Mouse (Mus musculus) heart, embryonic 12.5 days (tissue): ENCODE data around the gene Dhx34. TPM values are rescaled to one million over a fixed set of nuclear protein-coding genes. Genes with fewer than 3 reads are reported as not detected.

Experiments
- ATAC-seq: fragments of 200-750 bp; cut with Nextera tagmentation; 2 replicates; pipeline ENCODE4 v1.8.0; 2017; ENCODE audit warnings: moderate TSS enrichment, moderate library complexity; ENCODE audit not compliant: insufficient number of reproducible peaks, low FRiP score
- H3K27ac ChIP-seq: fragments of 300-500 bp; sonication (generic); 2 replicates; pipeline ENCODE4 v1.5.1; 2016; ENCODE audit warnings: mild to moderate bottlenecking, moderate library complexity; ENCODE audit not compliant: poor library complexity, severe bottlenecking
- H3K27me3 ChIP-seq: fragments of 300-500 bp; sonication (generic); replicated peaks from 2 replicates; pipeline ENCODE4 v1.6.1; 2016; ENCODE audit warnings: mild to moderate bottlenecking, moderate library complexity
- H3K36me3 ChIP-seq: fragments of 300-500 bp; sonication (generic); 2 replicates; pipeline ENCODE4 v1.6.1; 2016; ENCODE audit warnings: mild to moderate bottlenecking, moderate library complexity
- H3K4me1 ChIP-seq: fragments of 300-500 bp; sonication (generic); replicated peaks from 2 replicates; pipeline ENCODE4 v1.6.1; 2016; ENCODE audit warnings: mild to moderate bottlenecking
- H3K4me2 ChIP-seq: fragments of 300-500 bp; sonication (generic); 2 replicates; pipeline ENCODE4 v1.6.1; 2016; ENCODE audit warnings: mild to moderate bottlenecking, moderate library complexity
- H3K4me3 ChIP-seq: fragments of 300-500 bp; sonication (generic); 2 replicates; pipeline ENCODE4 v1.5.1; 2016; ENCODE audit warnings: mild to moderate bottlenecking
- H3K9ac ChIP-seq: fragments of 300-500 bp; sonication (generic); 2 replicates; pipeline ENCODE4 v1.6.1; 2016; ENCODE audit warnings: mild to moderate bottlenecking, moderate library complexity
- H3K9me3 ChIP-seq: fragments of 300-500 bp; sonication (generic); replicated peaks from 2 replicates; pipeline ENCODE4 v1.6.1; 2016; ENCODE audit warnings: mild to moderate bottlenecking, moderate library complexity
- WGBS: fragments of 180-500 bp; shearing (Covaris S2); methylation state at CpG from one replicate; pipeline ENCODE4 v1.1.7; 2016; 5-methylcytosine and 5-hydroxymethylcytosine counted together
- polyA plus RNA-seq: library from polyadenylated mRNA; unstranded; fragments of >200 nt; fragmentation: Nextera tagmentation; extraction: Ambion mirVana; gene quantifications from 2 replicates; pipeline ENCODE4 v1.2.1, GENCODE M21; 2016

The Dhx34 gene
- polyA plus RNA-seq, 1 experiment from 2014 or later, result 11.9 TPM

DNA sequence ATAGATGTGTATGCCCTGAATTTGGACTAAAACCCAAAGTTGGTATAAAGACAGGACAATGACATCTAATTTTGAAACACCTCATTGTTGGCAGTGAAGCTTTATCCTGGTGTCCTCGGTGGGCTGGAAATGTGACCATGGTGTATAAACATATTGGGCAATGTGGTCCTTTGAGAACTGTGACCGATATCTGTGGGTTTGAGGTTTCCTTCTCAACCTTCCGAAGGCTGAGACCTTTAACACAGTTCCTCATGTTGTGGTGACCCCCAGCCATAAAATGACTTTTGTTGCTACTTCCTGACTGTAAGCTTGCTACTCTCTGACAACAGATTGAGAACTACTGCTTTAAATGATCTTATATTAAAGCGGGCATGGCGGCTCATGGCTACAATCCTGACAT lies 28.9 kb upstream of the Dhx34 start:
- H3K4me2 ChIP-seq, result no peak overlapping the region
- WGBS, result 69% methylated on average over 5 of the region's 5 CpGs
- no peak for ATAC-seq

DNA sequence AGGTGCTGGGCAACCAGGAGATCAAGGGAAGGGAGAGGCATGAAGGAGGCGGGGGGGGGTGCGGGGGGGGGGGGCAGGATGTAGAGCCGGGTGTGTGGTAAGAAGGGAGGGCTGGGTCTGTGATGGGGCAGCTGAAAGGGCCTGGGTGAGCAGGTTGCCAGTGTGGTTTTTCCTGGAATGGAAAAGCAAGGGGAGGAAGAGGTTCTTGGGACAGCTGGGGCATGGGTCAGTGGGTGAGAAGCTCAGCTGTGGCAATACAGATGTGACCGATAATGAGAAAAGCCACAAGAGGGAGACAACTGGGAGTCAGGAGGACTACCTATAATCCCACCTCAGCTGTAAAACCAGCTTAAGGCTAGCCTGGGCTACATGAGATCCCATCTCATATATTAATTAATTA lies 24.1 kb upstream of the Dhx34 start:
- no peak for ATAC-seq
- H3K27me3 ChIP-seq, result no peaks in the 10 kb centered on the region
- WGBS, result 30% methylated on average over 2 of the region's 4 CpGs
- no peaks in the 10 kb centered on the region for H3K36me3 ChIP-seq
- H3K4me2 ChIP-seq, result no peak overlapping the region
- H3K4me3 ChIP-seq, result no peak overlapping the region
- no peaks in the 10 kb centered on the region for H3K9me3 ChIP-seq
- H3K9ac ChIP-seq, result no peak overlapping the region
- H3K4me1 ChIP-seq, result no peaks in the 10 kb centered on the region
- no peak overlapping the region for H3K27ac ChIP-seq

More for the DNA sequence above, 28.9 kb upstream of the Dhx34 start:
- Histone ChIP-seq H3K36me3 (no peaks in the 10 kb centered on the region), H3K4me3 (no peak overlapping the region), H3K27me3 (no peaks in the 10 kb centered on the region), H3K27ac (no peak overlapping the region), H3K4me1 (no peaks in the 10 kb centered on the region), H3K9ac (no peak overlapping the region), H3K9me3 (no peaks in the 10 kb centered on the region)

- H3K4me1 ChIP-seq, result peaks cover 6% of the 10 kb centered on the region; the same call in 1 of the 2 replicates
- H3K4me2 ChIP-seq, result no peak within 1 kb of the TSS
- no peak within 1 kb of the TSS for H3K4me3 ChIP-seq
- H3K36me3 ChIP-seq, result no peaks in the 10 kb centered on the region
- ATAC-seq, result no peak
- no peak within 1 kb of the TSS for H3K27ac ChIP-seq
- WGBS, result 63% methylated on average over 5 of the region's 5 CpGs
- H3K9me3 ChIP-seq, result no peaks in the 10 kb centered on the region
- no peaks in the 10 kb centered on the region for H3K27me3 ChIP-seq
- no peak within 1 kb of the TSS for H3K9ac ChIP-seq
Measured at GRCm38 (mm10) chr7:16244067-16244466, 22.2 kb upstream of the Dhx34 start, which contains the start of gene C5ar2. C5ar2 (minus strand) TSS chr7:16244154.

GRCm38 (mm10) chr7:16242198-16242597 lies 20.4 kb upstream of the Dhx34 start:
- no peak for ATAC-seq
- H3K4me2 ChIP-seq, result no peak overlapping the region
- H3K36me3 ChIP-seq, result no peaks in the 10 kb centered on the region
- no peaks in the 10 kb centered on the region for H3K27me3 ChIP-seq
- H3K9me3 ChIP-seq, result no peaks in the 10 kb centered on the region
- H3K27ac ChIP-seq, result no peak overlapping the region
- WGBS, result 71% methylated on average over 6 of the region's 6 CpGs
- no peak overlapping the region for H3K9ac ChIP-seq
- peaks cover 6% of the 10 kb centered on the region; the same call in 1 of the 2 replicates for H3K4me1 ChIP-seq
- no peak overlapping the region for H3K4me3 ChIP-seq

DNA sequence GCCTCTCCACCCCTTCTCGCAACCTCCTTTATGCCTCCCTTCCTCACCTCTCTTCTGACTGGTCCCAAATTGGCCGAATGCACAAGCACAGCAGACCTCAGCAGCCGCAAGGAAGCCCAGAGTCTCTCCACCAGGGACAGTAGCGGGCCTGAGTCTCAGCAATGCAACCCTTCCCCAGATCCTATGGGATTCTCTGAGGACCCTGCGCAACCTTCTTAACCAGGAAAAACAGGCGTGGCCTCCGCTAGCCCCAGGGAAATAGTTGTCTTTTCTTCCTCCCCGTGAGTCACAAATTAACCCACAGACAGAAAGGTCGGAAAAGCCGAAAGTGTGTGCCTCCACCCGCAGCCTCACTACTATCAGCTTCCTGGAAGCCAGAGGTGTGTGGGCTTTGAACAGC lies 19.9 kb upstream of the Dhx34 start:
- Histone ChIP-seq H3K27me3 (no peaks in the 10 kb centered on the region), H3K4me1 (peaks cover 6% of the 10 kb centered on the region; the same call in 1 of the 2 replicates), H3K27ac (no peak overlapping the region), H3K9ac (no peak overlapping the region), H3K4me3 (no peak overlapping the region), H3K36me3 (no peaks in the 10 kb centered on the region), H3K9me3 (no peaks in the 10 kb centered on the region), H3K4me2 (no peak overlapping the region)
- 43% methylated on average over 11 of the region's 11 CpGs for WGBS
- no peak for ATAC-seq

DNA sequence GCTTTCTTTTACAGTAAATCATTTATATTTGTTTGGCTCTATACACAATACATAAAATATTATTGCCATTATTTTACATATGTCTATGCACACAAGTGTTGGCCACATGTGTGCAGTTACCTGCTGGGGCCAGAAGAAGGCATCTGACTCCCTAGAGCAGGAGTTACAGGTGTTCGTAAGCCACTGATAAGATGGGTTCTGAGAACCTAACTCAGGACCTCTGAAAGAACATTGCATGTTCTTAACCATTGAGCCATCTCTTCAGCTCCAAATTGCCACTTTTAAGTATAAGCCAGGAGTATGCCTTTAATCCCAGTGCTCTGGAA lies 19.1 kb upstream of the Dhx34 start:
- H3K4me1 ChIP-seq, result peaks cover 6% of the 10 kb centered on the region; the same call in 1 of the 2 replicates
- no peaks in the 10 kb centered on the region for H3K36me3 ChIP-seq
- no peaks in the 10 kb centered on the region for H3K27me3 ChIP-seq
- ATAC-seq, result no peak; the same call in 1 of the 2 replicates
- H3K4me3 ChIP-seq, result no peak overlapping the region
- H3K9me3 ChIP-seq, result no peaks in the 10 kb centered on the region
- H3K4me2 ChIP-seq, result no peak overlapping the region
- no peak overlapping the region; the same call in 1 of the 2 replicates for H3K27ac ChIP-seq
- WGBS, result 73% methylated on average over 1 of the region's 1 CpGs
- H3K9ac ChIP-seq, result no peak overlapping the region

- H3K4me2 ChIP-seq, result no peak overlapping the region
- no peak overlapping the region for H3K9ac ChIP-seq
- no peaks in the 10 kb centered on the region for H3K9me3 ChIP-seq
- no peak overlapping the region for H3K4me3 ChIP-seq
- H3K27ac ChIP-seq, result no peak overlapping the region; the same call in 1 of the 2 replicates
- H3K27me3 ChIP-seq, result no peaks in the 10 kb centered on the region
- ATAC-seq, result peak; percentile 78
- no peaks in the 10 kb centered on the region for H3K36me3 ChIP-seq
- WGBS, result 58% methylated on average over 7 of the region's 7 CpGs
- H3K4me1 ChIP-seq, result peaks cover 6% of the 10 kb centered on the region; the same call in 1 of the 2 replicates
Measured at GRCm38 (mm10) chr7:16240281-16240977, 18.6 kb upstream of the Dhx34 start.

GRCm38 (mm10) chr7:16239554-16239997 lies 17.7 kb upstream of the Dhx34 start:
- 0 out of 2 replicates have a peak overlapping the region, but pooled peaks have one; percentile 8 for H3K27ac ChIP-seq
- no peaks in the 10 kb centered on the region for H3K27me3 ChIP-seq
- no peak overlapping the region for H3K4me3 ChIP-seq

DNA sequence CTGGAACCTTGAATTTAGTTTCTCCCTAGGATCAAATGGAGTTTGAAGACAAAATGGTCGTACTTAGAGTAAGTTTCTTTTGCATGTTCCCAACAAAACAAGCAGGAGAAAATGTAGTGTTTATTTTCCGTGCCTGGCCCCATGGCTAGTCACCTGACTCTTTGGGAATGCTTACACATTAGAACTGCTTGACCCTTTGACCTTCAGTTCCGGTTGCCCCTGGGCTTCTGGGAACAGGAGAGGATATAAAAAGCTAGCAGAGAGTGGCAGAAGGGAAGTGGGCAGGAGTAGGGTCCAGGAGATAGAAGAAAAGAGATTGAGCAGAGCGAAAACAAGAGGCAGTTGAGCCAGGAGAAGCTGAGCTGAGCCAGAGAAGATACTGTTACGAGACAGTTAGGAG lies 8.0 kb upstream of the Dhx34 start:
- Histone ChIP-seq H3K4me1 (peaks cover 10% of the 10 kb centered on the region), H3K27ac (peak overlapping the region; percentile 36; the same call in 1 of the 2 replicates)

More at GRCm38 (mm10) chr7:16239554-16239997, 17.7 kb upstream of the Dhx34 start:
- ATAC-seq, result peak; percentile 26; the same call in 1 of the 2 replicates
- Histone ChIP-seq H3K9ac (no peak overlapping the region), H3K9me3 (no peaks in the 10 kb centered on the region), H3K36me3 (no peaks in the 10 kb centered on the region), H3K4me1 (peaks cover 6% of the 10 kb centered on the region; the same call in 1 of the 2 replicates), H3K4me2 (peak overlapping the region; percentile 15; the same call in 1 of the 2 replicates)
- WGBS, result 46% methylated on average over 9 of the region's 9 CpGs

GRCm38 (mm10) chr7:16213986-16214385 lies 7.9 kb downstream of the Dhx34 start:
- Histone ChIP-seq H3K36me3 (peaks cover 87% of the 10 kb centered on the region), H3K4me1 (no peaks in the 10 kb centered on the region), H3K27me3 (no peaks in the 10 kb centered on the region), H3K4me3 (no peak overlapping the region), H3K9ac (no peak overlapping the region), H3K4me2 (no peak overlapping the region), H3K9me3 (no peaks in the 10 kb centered on the region), H3K27ac (no peak overlapping the region)
- no peak for ATAC-seq
- WGBS, result 91% methylated on average over 9 of the region's 9 CpGs

More for the DNA sequence above, 8.0 kb upstream of the Dhx34 start:
- no peak overlapping the region for H3K4me2 ChIP-seq
- 0 out of 2 replicates have a peak, but pooled peaks cover 3% of the 10 kb centered on the region for H3K27me3 ChIP-seq
- H3K9ac ChIP-seq, result no peak overlapping the region
- 24% methylated on average over 5 of the region's 5 CpGs for WGBS
- no peak for ATAC-seq
- H3K9me3 ChIP-seq, result peaks cover 14% of the 10 kb centered on the region
- no peak overlapping the region for H3K4me3 ChIP-seq
- H3K36me3 ChIP-seq, result no peaks in the 10 kb centered on the region

DNA sequence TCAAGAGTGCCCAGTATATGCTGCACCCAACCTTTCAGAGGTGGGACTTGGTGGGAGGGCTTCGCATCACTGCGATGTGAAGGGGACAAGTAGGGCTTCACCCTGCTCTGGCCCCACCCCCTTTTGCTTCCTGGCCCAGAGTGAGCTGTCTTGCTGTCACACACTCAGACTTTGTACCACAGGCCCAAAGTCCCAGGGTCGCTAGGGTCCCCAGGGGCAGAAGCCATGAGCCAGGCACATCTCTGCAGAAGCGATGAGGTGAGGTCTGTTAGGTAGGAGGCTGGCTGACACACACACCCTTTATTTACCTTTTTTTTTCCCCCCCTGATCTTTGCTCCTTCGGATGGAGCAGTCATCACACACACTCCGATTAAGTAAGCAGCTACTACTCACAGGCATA lies 8.6 kb downstream of the Dhx34 start:
- H3K36me3 ChIP-seq, result peaks cover 90% of the 10 kb centered on the region
- WGBS, result 91% methylated on average over 6 of the region's 6 CpGs

More for the DNA sequence above, 8.6 kb downstream of the Dhx34 start:
- H3K4me3 ChIP-seq, result no peak overlapping the region
- H3K27me3 ChIP-seq, result no peaks in the 10 kb centered on the region
- no peak for ATAC-seq
- no peaks in the 10 kb centered on the region for H3K9me3 ChIP-seq
- H3K4me2 ChIP-seq, result no peak overlapping the region
- no peak overlapping the region for H3K27ac ChIP-seq
- no peaks in the 10 kb centered on the region for H3K4me1 ChIP-seq
- no peak overlapping the region for H3K9ac ChIP-seq
